Mouse (Mus musculus): ENCODE measurements around the gene Kctd15.

Gene Kctd15

GRCm38 (mm10) chr7:34656632-34657031 is at the start of gene Kctd15:
Kctd15 (minus strand) TSS chr7:34656732.
- DNase-seq (ENCODE audit: extremely low spot score, low spot score), result no peak

- no peak for DNase-seq (ENCODE audit: extremely low spot score, low spot score)
Observed at GRCm38 (mm10) chr7:34704401-34704800, 47.9 kb upstream of the Kctd15 start.

DNA sequence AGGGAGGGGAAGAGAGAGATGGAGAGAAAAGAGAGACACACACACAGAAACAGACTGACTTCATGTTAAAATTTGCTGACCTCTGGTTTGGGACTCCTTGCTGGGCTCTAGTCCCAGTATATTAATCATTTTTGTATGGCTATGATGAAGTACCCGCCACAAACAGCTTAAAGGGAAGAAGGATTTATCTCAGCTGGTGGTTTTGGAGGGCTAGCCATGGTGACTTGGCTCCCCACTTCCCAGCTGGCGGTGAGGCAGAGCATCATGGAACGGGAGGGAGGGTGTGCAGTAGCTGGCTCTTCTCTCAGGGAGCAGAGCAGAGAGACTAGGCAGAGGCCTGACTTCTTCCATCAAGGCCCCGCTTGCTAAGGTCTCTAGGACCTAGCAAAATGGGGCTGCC is 46.9 kb upstream of the Kctd15 start:
- no peak for DNase-seq (ENCODE audit: extremely low spot score, low spot score)

- peak; percentile 70 for DNase-seq (ENCODE audit: extremely low spot score, low spot score)
Observed at GRCm38 (mm10) chr7:34702718-34703351, 46.3 kb upstream of the Kctd15 start.

DNA sequence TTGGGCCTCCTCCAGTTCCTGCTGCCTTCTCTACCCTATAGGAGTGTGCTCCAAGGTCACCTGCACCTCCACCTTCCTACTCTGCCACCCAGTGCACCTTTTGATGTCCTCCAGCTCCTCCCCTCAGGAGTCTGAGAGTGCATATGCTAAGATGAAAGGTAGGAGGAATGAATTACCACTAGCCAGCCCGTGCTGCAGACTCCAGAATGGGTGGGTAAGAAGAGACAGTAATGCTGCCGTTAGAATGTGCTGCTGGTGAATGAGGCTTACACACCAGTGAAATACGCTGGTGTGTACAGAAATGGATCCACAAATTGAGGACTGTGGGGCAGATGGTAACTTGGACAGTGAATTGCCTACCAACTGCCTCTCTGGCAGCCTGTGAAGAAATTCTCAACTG is 43.4 kb upstream of the Kctd15 start:
- no peak for DNase-seq (ENCODE audit: extremely low spot score, low spot score)

GRCm38 (mm10) chr7:34698221-34698620 is 41.7 kb upstream of the Kctd15 start:
- DNase-seq (ENCODE audit: extremely low spot score, low spot score), result no peak

DNA sequence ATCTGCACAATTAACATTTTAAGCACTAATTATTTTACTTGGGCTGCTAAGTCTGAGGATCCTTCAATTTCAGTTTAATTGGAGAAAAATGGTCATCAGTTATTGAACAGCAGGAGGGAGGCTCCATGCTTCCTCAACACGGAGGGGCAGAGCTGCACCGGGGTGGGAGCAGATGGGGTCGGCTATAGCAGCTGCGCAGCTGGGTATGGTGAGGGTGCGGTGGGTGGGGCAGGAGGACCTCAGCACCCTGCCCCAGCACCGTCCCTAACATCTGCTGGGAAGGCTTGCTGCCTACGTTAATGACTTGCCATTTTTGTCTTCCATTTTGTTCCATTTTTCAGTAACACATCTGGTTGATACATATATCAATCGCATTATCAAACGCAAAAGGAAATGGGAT is 39.6 kb upstream of the Kctd15 start:
- no peak for DNase-seq (ENCODE audit: extremely low spot score, low spot score)

- DNase-seq (ENCODE audit: extremely low spot score, low spot score), result no peak
Observed at GRCm38 (mm10) chr7:34694898-34695297, 38.4 kb upstream of the Kctd15 start.

GRCm38 (mm10) chr7:34693916-34694315 is 37.4 kb upstream of the Kctd15 start:
- no peak for DNase-seq (ENCODE audit: extremely low spot score, low spot score)

GRCm38 (mm10) chr7:34693072-34693471 is 36.5 kb upstream of the Kctd15 start:
- no peak for DNase-seq (ENCODE audit: extremely low spot score, low spot score)

DNA sequence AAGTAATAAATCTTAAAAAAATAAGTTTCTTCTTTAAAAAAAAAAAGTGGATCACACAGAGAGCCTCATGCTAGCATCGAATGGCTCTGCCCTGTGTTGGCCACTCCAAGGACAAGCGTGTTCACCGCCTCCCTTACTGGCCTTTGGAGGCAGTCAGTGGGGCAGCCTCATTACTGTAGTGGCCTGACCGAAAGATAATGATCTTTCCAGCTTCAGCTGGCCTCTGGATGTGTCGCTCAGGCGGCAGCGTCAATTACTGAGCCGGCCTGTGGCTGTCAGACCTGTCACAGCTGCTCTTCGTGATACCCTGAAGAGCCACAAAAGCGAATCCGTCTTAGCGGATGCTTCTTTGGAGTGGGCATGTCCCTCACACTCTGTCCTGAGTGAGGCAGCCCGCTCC is 33.6 kb upstream of the Kctd15 start:
- no peak for DNase-seq (ENCODE audit: extremely low spot score, low spot score)

DNA sequence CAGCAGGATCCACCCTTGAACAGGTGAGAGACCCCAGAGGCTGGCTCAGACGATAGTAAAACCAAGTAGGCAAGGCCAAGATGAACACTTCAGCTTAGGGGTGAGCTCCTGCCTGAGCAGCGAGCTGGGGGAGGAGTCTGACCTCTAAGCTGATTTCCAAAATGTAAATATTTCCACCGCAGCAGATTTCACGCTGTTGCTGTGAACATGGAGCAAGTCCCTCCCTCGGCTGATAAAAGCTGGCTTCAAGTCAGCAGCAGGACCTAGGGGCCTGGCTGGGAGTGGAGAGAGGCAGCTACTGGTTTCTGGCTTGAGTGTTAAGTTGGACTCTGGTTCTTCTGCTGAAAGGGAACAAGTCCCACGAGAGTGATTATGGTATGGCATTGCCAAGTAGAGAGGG is 32.5 kb upstream of the Kctd15 start:
- DNase-seq (ENCODE audit: extremely low spot score, low spot score), result no peak

DNA sequence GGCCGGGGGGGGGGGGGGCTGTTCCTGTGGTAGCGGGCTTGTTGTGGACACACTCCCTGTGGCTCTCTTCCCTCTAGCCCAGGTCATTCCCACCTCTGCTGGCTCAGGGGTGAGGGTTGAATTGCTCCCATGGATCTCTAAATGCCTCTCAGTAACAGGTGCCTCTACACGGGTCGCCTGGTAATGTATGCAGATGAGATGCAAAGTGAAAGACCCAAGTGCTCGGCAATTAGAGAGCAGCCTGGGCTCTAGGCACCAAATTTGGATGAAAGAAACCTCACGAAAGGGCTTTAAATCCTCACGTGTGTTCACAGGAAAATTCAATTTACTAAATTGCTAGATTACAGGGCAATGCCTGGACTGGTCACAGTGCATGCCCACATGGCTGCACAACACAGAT is 29.3 kb upstream of the Kctd15 start:
- DNase-seq (ENCODE audit: extremely low spot score, low spot score), result no peak

DNA sequence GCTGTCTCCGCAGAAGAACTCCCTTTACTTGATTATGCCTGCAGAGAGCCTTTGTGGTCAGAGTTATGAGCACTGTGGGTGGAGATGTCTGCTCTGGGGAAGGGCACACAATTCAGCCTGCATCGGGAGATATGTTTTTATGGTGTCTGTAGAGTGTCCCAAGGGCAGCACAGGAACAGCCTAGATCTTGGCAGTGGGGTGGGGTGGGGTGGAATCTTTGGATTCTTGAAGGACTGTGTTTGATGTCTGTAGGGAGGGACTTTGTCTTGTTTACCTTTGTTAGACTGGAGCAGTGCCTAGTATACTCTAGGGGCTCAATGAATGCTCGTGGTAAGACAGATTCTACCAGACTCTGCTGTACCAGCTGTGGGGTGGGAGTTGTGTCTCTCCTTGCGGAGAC is 28.6 kb upstream of the Kctd15 start:
- no peak for DNase-seq (ENCODE audit: extremely low spot score, low spot score)

GRCm38 (mm10) chr7:34680771-34681421 is 24.4 kb upstream of the Kctd15 start:
- no peak for DNase-seq (ENCODE audit: extremely low spot score, low spot score)

DNA sequence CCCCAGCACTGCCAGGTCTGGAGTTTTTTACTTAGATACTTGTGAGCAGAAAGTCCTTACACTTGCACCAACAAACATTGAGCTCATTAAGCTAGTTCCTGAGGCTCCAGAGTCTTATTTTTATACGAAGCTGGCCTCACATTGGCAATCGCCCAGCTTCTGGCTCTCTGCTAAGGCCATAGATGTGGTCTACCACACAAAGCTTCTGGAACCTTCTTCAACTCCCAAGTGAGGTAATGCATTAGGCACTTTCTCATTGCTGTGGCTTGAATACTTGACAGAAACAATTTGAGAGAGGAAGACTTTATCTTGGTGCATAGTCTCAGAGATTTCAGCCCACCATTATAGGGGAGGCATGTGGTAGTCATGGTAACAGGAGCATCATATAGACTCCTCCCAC is 23.4 kb upstream of the Kctd15 start:
- DNase-seq (ENCODE audit: extremely low spot score, low spot score), result no peak

DNA sequence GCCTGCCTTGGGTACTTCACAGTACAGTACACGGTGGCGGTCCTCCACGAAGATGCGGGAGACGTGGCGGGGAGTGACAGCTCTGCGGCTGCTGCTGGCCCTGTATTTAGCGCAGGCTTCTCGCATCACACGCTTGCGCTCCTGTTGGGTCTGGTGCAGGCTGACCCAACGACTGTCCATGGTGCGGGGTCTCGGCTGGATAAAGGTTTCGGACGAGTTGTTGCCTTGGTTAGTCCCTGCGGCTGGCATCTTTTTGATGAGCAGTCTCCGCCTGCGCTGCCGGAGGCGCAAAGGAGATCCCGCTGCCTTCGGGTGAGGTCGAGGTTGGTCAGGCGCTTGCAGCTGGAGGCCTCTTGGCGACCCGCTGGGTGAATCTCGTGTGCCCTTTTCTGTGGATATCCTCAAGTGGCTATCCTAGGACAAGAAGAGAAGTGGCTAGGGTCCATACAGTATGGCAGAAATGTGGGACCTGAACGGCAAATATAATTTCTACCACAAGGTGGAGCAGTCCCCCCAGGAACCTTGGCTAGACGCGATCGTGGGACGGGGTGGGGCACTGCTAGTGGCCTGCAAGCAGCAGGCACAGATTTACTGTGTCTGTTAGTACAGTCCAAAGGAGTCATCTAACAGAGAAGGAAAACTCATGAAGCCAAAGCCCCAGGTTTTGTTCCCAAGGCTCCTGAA is 19.4 kb upstream of the Kctd15 start:
- DNase-seq (ENCODE audit: extremely low spot score, low spot score), result peak; percentile 85

DNA sequence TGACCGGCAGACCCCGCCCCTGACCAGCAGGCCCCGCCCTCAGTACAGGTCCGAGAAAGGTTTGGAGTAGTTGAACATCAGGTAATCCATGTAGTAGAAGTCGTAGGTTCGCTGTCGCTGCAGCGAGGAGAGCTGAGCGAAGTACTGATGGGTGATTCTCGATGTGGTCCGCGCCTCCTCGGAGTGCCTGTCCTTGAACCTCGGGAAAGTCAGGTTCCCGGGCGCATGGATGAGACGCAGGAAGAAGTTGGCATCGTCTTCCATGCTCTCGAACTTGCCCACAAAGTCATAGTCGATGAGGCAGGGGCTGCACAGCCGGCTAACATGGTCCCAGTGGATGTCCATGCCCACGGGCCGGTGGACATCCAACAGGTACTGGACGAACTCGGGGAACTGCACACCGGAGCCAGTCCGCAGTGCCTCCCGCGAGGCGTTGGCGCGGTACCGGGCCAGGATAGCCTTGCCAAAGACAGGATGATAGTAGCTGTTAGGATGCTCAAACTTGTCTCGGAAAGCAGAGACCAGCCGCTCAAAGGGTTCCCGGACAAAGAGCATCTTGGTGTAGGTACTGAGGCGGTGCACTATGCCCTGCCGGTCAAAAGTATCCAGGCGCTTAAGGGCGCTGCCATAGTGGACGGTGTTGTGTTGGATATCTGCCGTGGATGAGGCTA is 18.7 kb upstream of the Kctd15 start:
- DNase-seq (ENCODE audit: extremely low spot score, low spot score), result no peak

DNA sequence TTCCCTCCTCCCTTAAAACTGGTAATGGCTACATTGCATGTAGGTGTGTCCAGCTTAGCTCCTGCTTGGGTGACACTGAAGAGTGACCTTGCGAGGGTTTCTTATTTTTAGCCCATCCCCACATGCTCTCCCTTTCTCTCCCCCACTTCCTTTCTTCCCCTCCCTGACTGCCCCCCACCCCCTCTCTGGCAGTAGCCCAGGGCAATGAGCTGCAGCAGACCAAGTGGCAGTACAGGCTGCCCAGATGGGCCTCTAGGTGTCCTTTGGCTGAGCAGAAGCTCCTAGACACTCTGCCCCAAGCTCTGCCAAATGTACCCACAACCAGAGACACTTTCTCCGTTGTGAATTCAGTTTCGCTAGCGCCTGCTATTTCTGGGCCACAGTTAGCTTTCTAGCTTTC is 16.4 kb upstream of the Kctd15 start:
- DNase-seq (ENCODE audit: extremely low spot score, low spot score), result no peak

DNA sequence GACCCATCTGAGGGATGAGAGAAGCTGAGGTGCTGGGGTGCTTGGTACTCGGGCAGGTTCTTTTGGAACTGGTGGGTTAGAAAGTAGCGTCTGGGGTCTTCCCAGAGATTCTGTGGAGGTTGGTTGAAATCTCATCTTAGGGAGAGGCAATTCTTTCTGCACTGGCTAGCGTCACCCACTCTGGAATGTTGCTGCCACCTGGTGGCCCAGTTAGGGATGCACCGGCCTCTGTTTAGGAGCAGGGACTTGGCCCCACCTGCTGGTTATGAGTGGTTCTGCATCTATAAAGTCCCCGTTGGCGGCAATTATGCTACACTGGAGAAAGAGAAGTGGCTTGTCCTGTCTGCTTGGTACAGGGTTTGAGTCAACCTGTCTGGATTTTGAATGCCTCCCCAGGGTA is 15.4 kb upstream of the Kctd15 start:
- peak; percentile 93 for DNase-seq (ENCODE audit: extremely low spot score, low spot score)

DNA sequence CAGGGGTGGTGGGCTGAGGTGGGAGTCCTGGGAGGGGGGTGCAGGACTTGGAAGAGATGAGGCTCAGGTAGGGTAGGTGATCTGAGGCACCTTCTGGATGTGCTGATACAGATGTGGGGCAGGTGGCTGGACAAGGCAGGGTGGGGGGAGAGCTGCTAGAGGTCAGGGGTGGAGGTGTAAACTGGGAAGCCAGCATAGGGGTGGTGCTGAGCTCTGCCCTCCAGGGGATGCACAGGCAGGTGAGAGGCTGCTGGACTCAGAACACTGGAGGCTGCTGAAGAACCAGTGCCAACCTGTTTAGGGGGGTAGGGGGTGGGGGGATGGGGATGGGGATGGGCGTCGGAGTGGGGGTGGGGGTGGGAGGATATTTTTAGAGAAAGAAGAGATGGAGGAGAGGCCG is 14.2 kb upstream of the Kctd15 start:
- DNase-seq (ENCODE audit: extremely low spot score, low spot score), result no peak

DNA sequence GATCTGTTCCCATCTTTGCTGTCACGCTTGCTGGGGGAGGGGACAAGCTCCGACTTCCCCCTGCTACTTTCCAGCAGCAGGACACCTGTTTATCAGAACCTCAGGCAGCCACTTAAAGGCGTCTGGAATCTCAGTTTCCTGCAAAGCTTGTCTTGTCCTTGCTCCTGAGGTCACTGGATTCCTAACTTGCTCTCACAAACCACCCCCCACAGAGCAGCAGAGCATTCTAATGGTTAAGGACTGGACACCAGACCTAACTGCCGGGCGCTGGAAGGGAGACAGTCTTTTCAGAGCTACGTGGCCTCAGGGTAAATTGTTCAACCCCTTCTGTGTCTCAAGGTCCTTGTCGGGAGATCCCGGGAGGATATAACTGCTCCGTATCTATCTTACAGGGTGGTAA is 12.8 kb upstream of the Kctd15 start:
- peak; percentile 28 for DNase-seq (ENCODE audit: extremely low spot score, low spot score)
